Mouse (Mus musculus) limb, embryonic 10.5 days (tissue): ENCODE results near the gene Zmynd10. TPM values are rescaled to one million over a fixed set of nuclear protein-coding genes. Genes with fewer than 3 reads are reported as not detected.
"Not testable (repeated sequence)": the region's sequence is repeated elsewhere in the genome, so short reads cannot be mapped to it uniquely, and the experiment has no call there.

Experiments
- DNase-seq: peaks from one replicate; pipeline ENCODE4 v3.0.0-alpha.2; 2017; ENCODE audit warnings: low spot score
- H3K27ac ChIP-seq: fragments of 300-500 bp; sonication (generic); 2 replicates; pipeline ENCODE4 v1.5.1; 2016; ENCODE audit warnings: mild to moderate bottlenecking
- H3K27me3 ChIP-seq: fragments of 300-500 bp; sonication (generic); 2 replicates; pipeline ENCODE4 v1.6.1; 2016; ENCODE audit warnings: low read depth, mild to moderate bottlenecking; ENCODE audit not compliant: poor library complexity, severe bottlenecking
- H3K36me3 ChIP-seq: fragments of 300-500 bp; sonication (generic); 2 replicates; pipeline ENCODE4 v1.6.1; 2016; ENCODE audit warnings: mild to moderate bottlenecking, moderate library complexity
- H3K4me1 ChIP-seq: fragments of 300-500 bp; sonication (generic); 2 replicates; pipeline ENCODE4 v1.6.1; 2016
- H3K4me3 ChIP-seq: fragments of 300-500 bp; sonication (generic); 2 replicates; pipeline ENCODE4 v1.5.1; 2016; ENCODE audit warnings: mild to moderate bottlenecking, moderate library complexity
- H3K9me3 ChIP-seq: fragments of 300-500 bp; sonication (generic); replicated peaks from 2 replicates; pipeline ENCODE4 v1.6.1; 2016; ENCODE audit warnings: mild to moderate bottlenecking
- WGBS: fragments of 180-500 bp; shearing (Covaris S2); methylation state at CpG from one replicate; pipeline ENCODE4 v1.1.7; 2016; 5-methylcytosine and 5-hydroxymethylcytosine counted together
- polyA plus RNA-seq: library from polyadenylated mRNA; unstranded; fragments of >200 nt; fragmentation: Nextera tagmentation; extraction: Ambion mirVana; gene quantifications from 2 replicates; pipeline ENCODE4 v1.2.1, GENCODE M21; 2016

Zmynd10 gene
- polyA plus RNA-seq, 1 experiment from 2014 or later: 0.33 TPM

DNA sequence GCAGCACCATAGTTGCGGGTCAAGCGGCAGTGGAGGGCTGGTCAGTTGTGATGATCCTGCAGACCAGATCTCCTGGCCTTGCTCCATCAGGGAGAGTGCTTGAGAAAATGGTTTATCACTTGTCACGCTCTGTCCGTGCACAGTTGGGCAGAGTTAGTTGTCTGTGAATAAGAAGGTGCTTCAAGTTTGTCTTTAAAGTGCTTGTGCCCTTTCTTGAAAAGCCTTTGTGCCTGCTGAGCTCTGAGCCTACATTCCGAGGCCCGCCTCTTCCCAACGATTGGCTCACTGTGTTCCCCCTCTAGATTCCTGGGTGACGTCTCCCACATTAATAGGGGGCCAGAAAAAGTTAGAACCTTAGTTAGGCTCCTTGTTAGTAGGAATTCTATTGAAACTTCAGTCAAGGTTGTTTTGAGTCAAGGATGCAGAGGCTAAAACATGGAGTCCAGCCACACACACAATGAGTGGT, 4.8 kb downstream of the Zmynd10 start:
- peaks cover 83% of the 10 kb centered on the region for H3K4me1 ChIP-seq
- 5% methylated on average over 8 of the region's 8 CpGs for WGBS
- H3K27me3 ChIP-seq: peaks cover 32% of the 10 kb centered on the region
- H3K4me3 ChIP-seq: peak overlapping the region; percentile 83
- DNase-seq: no peak
- peak overlapping the region; percentile 88 for H3K27ac ChIP-seq
- no peaks in the 10 kb centered on the region for H3K9me3 ChIP-seq
- H3K36me3 ChIP-seq: peaks cover 6% of the 10 kb centered on the region

DNA sequence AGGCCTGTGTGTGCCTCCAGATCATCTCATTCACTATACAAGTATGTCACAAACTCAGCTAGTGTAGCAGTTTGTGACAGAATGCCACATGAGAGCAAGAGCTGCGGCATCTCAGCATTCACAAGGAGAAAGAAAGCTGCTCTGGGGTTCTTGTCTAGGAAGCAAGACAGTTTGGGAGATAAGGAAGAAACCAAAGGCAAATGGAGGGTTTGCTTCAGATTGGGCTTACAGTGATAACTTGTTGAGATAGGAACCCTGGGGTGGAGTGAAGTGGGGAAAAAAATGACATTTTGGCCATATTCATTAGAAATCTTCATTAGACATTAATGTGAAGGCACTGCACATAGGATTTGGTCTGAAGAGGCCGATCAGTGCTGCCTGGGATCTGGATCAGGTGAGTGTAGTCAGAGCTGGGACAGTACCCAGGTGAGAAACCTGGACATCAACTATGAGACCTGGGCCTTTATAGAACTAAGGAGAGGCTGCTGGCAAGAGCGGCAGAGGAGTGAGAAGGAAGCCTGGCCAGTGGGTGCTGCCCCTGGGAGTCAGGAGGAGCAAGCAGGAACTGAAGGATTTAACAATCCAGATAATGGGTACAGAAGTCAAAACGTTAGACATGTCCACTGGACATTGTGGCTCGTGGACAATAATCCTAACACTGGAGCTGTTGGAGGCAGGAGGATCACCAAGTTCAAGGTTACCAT, 5.7 kb downstream of the Zmynd10 start:
- Histone ChIP-seq H3K27me3 (peaks cover 29% of the 10 kb centered on the region), H3K27ac (peak overlapping the region; percentile 93), H3K4me3 (peak overlapping the region; percentile 83), H3K4me1 (peaks cover 73% of the 10 kb centered on the region), H3K36me3 (peaks cover 15% of the 10 kb centered on the region), H3K9me3 (no peaks in the 10 kb centered on the region)
- 82% methylated on average over 5 of the region's 5 CpGs for WGBS
- no peak for DNase-seq

- WGBS: 5% methylated on average over 37 of the region's 37 CpGs
- peaks cover 21% of the 10 kb centered on the region for H3K27me3 ChIP-seq
- H3K36me3 ChIP-seq: peaks cover 24% of the 10 kb centered on the region
- peaks cover 72% of the 10 kb centered on the region for H3K4me1 ChIP-seq
- peak overlapping the region; percentile 93 for H3K27ac ChIP-seq
- H3K9me3 ChIP-seq: no peaks in the 10 kb centered on the region
- H3K4me3 ChIP-seq: peak overlapping the region; percentile 83
- no peak for DNase-seq
Observed at GRCm38 (mm10) chr9:107553541-107554318, 6.6 kb downstream of the Zmynd10 start.

GRCm38 (mm10) chr9:107554319-107554825, 7.3 kb downstream of the Zmynd10 start:
- Histone ChIP-seq H3K36me3 (peaks cover 30% of the 10 kb centered on the region), H3K4me1 (peaks cover 71% of the 10 kb centered on the region), H3K4me3 (peak overlapping the region; percentile 83), H3K9me3 (no peaks in the 10 kb centered on the region), H3K27me3 (peaks cover 15% of the 10 kb centered on the region), H3K27ac (peak overlapping the region; percentile 93)
- WGBS: under 1% methylated on average over 53 of the region's 53 CpGs
- peak; percentile 96 for DNase-seq

DNA sequence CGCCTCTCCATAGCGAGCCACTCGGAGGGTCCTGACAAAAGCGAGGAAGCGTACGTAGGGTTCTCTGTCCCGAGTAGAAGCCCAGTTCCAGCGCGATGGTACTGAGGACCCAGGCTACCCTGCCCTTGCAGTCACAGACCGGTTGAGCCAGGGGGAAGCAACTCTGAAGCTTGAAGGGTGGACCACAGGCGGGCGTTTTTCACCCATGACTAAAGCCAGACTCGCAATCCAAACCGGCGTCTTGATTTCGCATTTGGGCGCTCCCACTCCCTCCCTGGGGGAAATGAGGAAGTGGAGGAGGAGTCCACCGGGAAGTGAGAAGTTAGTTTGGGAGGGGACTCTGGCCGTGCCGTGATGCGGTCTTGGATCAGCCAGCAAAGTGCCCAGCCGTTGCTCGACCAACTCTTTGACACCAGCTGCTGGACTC, 7.9 kb downstream of the Zmynd10 start:
- Histone ChIP-seq H3K36me3 (peaks cover 37% of the 10 kb centered on the region), H3K27ac (peak overlapping the region; percentile 93), H3K4me3 (peak overlapping the region; percentile 83), H3K27me3 (peaks cover 9% of the 10 kb centered on the region), H3K9me3 (no peaks in the 10 kb centered on the region), H3K4me1 (peaks cover 65% of the 10 kb centered on the region)
- under 1% methylated on average over 23 of the region's 23 CpGs for WGBS
- DNase-seq: no peak

- peaks cover 2% of the 10 kb centered on the region for H3K27me3 ChIP-seq
- WGBS: 60% methylated on average over 2 of the region's 2 CpGs
- no peak for DNase-seq
- H3K4me1 ChIP-seq: peaks cover 59% of the 10 kb centered on the region
- no peaks in the 10 kb centered on the region for H3K9me3 ChIP-seq
- peaks cover 44% of the 10 kb centered on the region for H3K36me3 ChIP-seq
- H3K27ac ChIP-seq: peak overlapping the region; percentile 93; the same call in 1 of the 2 replicates
- peak overlapping the region; percentile 83 for H3K4me3 ChIP-seq
Observed at GRCm38 (mm10) chr9:107555701-107556100, 8.6 kb downstream of the Zmynd10 start.

GRCm38 (mm10) chr9:107556346-107556745, 9.2 kb downstream of the Zmynd10 start:
- WGBS: 88% methylated on average over 3 of the region's 3 CpGs
- Histone ChIP-seq H3K27ac (no peak overlapping the region), H3K4me3 (peak overlapping the region; percentile 83), H3K9me3 (no peaks in the 10 kb centered on the region), H3K4me1 (peaks cover 53% of the 10 kb centered on the region), H3K27me3 (no peaks in the 10 kb centered on the region), H3K36me3 (peaks cover 50% of the 10 kb centered on the region)
- DNase-seq: no peak

GRCm38 (mm10) chr9:107563029-107563581, 16.0 kb downstream of the Zmynd10 start, which contains the start of gene Tusc2:
Gene Tusc2 (plus strand): TSS chr9:107563255.
- Histone ChIP-seq H3K4me3 (peak within 1 kb of the TSS; percentile 95), H3K27ac (peak within 1 kb of the TSS; percentile 83), H3K36me3 (peaks cover 69% of the 10 kb centered on the region), H3K4me1 (peaks cover 60% of the 10 kb centered on the region), H3K9me3 (no peaks in the 10 kb centered on the region), H3K27me3 (no peaks in the 10 kb centered on the region)
- under 1% methylated on average over 46 of the region's 46 CpGs for WGBS
- peak; percentile 97 for DNase-seq

GRCm38 (mm10) chr9:107565556-107565955, 18.5 kb downstream of the Zmynd10 start:
- 54% methylated on average over 5 of the region's 5 CpGs for WGBS

DNA sequence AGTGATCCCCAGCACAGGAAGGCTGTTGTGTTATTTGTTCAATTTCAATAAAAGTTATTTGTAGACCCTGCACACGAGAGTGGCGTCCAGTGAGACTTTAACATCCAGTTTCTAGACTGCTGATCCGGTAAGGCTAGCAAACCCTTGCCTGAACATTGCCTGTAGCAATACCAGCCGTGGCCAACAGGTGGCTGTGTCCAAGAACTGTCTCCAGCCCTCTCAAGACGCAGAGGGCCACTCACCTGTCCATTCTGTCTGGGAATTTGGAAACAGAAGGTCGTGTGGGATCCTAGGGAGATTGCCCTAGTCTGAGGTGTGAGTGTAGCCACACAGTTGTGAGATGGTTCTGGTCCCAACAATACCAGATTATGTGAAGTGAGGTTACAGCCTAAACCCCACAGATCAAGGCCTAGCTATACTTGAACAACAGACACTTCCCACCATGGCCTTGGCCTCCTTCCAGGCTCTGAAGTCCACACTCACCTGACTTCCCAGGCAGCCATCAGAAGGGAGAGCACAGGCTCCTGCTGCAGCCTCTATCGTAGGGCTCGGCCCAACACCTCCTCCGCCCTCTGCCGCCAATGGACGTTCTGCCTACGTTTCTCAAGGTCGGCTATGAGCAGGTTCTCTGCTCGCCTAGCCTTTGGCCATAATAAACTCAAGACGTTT, 19.1 kb downstream of the Zmynd10 start:
- H3K36me3 ChIP-seq: peaks cover 52% of the 10 kb centered on the region
- DNase-seq: peak; percentile 84
- no peaks in the 10 kb centered on the region for H3K9me3 ChIP-seq
- H3K27ac ChIP-seq: 0 out of 2 replicates have a peak overlapping the region, but pooled peaks have one; percentile 22
- no peak overlapping the region; the same call in 1 of the 2 replicates for H3K4me3 ChIP-seq
- peaks cover 82% of the 10 kb centered on the region for H3K4me1 ChIP-seq
- WGBS: 62% methylated on average over 15 of the region's 15 CpGs
- no peaks in the 10 kb centered on the region for H3K27me3 ChIP-seq

More at GRCm38 (mm10) chr9:107565556-107565955, 18.5 kb downstream of the Zmynd10 start:
- not testable (repeated sequence) for H3K4me3 ChIP-seq, H3K9me3 ChIP-seq, DNase-seq, H3K27me3 ChIP-seq
- Histone ChIP-seq H3K4me1 (peaks cover 75% of the 10 kb centered on the region), H3K27ac (peak overlapping the region; percentile 31; the same call in 1 of the 2 replicates), H3K36me3 (peaks cover 52% of the 10 kb centered on the region)

DNA sequence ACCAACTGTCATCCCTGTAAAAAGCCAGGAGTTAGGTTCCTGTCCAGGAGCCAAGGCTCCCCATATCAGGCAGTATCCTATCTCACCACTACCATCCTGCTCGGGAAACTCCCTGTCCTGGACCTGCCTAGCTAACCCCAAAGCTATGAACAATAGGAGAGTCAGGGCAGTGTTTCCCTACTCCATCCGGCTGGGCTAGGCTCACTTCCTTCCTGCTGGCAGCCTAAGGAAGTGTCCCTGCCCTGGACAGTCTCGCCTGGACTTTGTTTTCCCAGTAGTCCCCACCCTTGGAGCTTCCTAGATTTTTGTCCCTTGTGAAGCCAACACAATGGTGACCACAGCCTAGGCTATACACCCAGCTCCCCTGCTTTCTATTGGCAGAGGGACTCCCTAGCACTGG, 19.8 kb downstream of the Zmynd10 start:
- Histone ChIP-seq H3K36me3 (peaks cover 52% of the 10 kb centered on the region), H3K9me3 (no peaks in the 10 kb centered on the region), H3K4me3 (peak overlapping the region; percentile 83; the same call in 1 of the 2 replicates), H3K4me1 (peaks cover 83% of the 10 kb centered on the region), H3K27ac (peak overlapping the region; percentile 96), H3K27me3 (no peaks in the 10 kb centered on the region)
- no peak for DNase-seq
- 76% methylated on average over 3 of the region's 3 CpGs for WGBS

DNA sequence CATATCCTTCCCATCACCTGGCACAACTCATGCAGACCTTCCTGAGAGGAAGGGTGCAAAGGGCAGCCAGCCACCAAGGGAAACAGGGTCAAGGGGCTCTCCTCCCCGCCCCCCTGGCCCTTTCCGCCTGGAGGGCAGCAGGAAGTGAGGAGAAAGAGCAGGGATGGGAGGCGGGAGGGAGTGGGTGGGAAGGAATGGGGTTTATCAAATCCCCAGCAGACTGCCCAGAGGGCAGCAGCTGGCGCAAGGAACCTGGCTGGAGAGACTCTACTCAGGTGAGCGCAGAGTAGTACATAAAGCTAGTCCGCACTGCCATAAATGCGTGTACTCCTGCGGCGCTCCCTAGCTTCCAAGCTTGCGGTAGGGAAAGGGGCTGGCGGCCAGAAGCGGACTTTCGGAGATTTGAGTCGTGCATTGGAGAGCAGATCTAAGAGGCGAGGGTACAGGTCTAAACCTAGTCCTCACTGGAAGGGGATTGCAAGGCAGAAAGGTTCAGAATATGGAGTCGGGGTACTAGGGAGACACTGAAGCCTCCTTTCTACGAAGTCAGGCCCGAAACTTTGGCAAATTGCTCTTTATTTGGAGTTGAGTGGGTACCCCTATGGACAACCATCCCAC, 20.7 kb downstream of the Zmynd10 start, which contains the start of gene Hyal2:
Gene Hyal2 (plus strand): TSS at position 244 of the 618 bp plus-strand sequence.
- DNase-seq: peak; percentile 58

More for the DNA sequence above, 20.7 kb downstream of the Zmynd10 start, which contains the start of gene Hyal2:
- peaks cover 79% of the 10 kb centered on the region for H3K4me1 ChIP-seq
- H3K36me3 ChIP-seq: peaks cover 52% of the 10 kb centered on the region
- H3K27ac ChIP-seq: peak within 1 kb of the TSS; percentile 96
- H3K4me3 ChIP-seq: peak within 1 kb of the TSS; percentile 83
- no peaks in the 10 kb centered on the region for H3K9me3 ChIP-seq
- WGBS: 4% methylated on average over 18 of the region's 18 CpGs
- H3K27me3 ChIP-seq: no peaks in the 10 kb centered on the region
